Mouse (Mus musculus): ENCODE data around the gene Gnptab.

Gene Gnptab

DNA sequence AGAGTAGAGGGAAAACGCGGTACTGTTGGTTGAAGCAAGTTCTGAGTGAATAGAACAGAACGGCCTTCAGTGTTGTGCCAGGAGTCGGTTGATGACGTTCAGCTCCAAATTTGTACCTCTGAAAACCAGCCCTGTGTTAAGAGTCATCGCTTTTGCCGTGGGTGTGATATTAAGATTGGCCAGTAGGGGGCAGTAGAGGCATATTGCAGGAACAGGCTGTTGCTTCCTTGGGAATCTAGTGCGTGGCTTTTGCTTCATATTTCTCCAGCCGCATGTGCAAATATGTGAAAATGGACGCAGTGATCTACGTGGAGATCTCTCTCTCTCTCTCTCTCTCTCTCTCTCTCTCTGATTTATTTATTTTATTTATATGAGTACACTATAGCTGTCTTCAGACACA lies 2.2 kb upstream of the Gnptab start:
- peak; percentile 86 for DNase-seq (ENCODE audit: low read depth, low spot score)

DNA sequence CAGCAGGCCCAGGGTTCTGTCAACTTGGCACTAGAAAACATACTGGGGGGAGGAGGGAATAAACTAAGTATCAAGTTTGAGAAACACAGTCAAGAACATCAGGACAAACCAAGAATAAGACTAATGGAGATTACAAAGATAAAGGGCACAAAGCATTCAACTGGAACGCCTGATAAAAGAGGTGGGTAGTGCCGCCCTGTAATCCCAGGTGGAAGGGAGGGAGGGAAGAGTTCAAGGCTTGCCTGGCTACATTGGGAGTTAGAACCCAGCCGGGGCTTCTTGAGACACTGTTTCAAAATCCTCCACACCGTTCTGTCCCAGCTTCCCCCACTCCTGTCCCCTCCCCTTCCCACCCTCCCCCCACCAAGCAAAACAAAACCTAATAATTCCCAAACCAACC lies 1.3 kb upstream of the Gnptab start:
- DNase-seq (ENCODE audit: low read depth, low spot score) = no peak

DNA sequence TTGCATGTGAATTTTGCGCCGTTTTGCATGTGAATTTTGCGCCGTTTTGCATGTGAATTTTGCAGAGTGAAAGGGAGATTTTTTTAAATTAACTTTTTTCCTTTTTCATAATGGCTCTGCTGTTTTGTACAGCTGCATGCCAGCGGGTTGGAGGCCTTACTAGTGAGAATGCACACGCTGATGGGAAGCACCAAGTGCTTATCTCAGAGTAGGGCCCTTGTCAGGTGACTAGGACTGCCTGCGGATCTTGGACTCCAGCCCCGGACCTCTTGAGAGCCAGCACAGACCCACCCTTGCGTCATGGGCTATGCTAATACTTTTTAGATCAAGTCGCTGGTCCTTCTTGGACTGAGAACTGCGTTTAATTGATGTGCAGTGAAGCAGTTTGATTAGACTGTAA lies 1.1 kb downstream of the Gnptab start:
- DNase-seq (ENCODE audit: low read depth, low spot score) = peak; percentile 31

DNA sequence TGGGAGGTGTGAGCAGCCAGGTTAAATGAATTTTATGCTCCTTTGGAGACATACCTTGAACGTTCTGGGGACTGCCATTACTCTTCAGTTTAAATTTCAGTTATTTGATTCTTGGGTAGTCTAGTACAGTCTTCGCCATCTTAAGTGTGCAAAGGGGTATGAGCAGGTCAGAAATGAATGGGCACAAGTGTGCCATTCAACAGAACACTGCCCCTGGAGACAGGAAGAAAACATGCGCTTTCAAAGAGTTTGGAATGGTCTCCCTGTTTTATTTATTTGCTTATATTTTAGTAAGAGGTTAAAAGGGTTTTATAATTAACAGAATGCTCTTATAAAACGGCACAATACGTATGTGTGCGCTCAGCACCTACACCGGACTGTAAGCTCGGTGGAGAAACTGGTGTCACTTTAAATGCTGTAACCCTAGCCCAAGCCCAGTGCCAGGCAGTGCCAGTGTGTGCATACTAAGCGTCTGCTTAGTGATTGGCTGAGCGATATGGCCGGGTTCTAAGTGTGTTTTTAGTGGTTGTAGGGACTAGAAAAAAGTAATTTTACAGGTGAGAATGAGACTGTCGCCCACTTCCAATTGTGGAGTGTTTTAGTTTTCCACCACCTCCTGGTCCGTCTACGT lies 1.6 kb downstream of the Gnptab start:
- no peak for DNase-seq (ENCODE audit: low read depth, low spot score)

DNA sequence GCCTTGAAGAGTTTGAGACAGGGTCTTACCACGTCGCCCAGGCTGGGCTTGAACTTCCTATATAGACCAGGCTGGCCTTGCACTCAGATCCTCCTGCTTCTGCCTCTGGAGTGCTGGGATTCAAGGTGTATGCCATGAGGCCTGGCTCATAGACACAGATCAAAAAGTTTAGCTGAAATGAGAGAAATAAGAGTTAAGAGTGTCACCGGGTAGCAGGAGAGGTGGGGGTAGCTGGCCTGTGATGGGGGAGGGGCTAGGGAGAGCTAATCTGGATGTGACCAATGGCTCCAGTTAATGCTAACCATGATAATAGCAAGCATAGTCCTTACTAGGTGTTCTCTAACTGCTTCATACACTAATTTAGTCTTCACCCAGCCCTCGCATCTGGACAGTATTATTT lies 2.4 kb downstream of the Gnptab start:
- DNase-seq (ENCODE audit: low read depth, low spot score) = no peak

DNA sequence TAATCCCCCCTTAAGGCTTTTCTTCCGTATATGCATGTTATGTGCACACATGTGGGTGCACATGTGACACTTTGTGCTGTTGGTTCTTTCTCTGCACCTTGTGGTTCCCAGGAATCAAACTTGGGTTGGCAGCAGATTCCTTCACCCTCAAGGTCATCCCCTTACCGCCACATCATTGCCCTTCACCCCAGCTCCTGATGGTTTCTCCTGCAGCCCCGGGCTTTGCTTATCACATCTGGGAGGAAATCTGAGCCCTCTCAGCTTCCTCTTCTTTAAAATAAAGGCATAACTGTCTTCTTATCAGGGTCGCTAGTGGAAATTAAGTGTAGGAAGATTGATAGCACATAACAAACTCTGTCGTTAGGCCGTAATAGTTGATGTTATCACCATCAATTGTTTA lies 3.1 kb downstream of the Gnptab start:
- no peak for DNase-seq (ENCODE audit: low read depth, low spot score)

DNA sequence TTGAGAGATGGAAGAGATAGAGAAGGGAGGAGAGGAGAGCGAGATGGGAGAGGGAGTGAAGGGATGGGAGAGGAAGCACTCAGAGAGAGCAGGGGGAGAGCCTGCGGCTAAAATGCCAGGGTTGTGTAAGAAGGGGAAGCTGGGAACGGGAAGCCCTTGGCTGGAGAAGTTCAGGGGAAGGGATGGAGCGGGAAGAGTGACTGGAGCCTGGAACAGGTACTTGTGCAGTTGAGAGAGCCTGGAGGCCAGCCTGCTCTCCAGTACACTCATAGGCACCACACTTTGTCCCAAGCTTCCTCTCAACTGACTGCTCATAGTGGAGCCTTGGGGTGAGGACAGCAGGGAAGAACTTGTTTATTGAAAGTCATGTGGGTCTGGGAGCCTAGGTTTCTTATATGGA lies 4.5 kb downstream of the Gnptab start:
- DNase-seq (ENCODE audit: low read depth, low spot score) = no peak

DNA sequence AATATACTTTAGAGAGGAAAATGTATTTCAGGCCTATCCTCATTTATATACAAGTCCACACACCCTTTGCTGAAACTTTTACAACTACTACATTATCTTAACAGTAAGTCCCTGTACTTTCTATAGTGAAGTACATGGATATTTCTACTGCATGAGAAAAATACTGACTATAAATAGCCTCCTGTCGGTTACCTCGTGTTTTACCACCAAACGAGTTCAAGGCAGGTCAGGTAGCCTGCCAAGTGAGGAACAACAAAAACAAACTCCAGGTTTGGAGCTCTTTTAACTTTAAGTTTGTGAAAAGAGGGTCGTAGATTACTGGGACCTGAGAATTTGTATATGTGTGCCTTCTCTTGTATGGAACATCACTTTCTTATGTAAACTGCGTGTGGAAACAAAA lies 5.1 kb downstream of the Gnptab start:
- DNase-seq (ENCODE audit: low read depth, low spot score) = no peak

DNA sequence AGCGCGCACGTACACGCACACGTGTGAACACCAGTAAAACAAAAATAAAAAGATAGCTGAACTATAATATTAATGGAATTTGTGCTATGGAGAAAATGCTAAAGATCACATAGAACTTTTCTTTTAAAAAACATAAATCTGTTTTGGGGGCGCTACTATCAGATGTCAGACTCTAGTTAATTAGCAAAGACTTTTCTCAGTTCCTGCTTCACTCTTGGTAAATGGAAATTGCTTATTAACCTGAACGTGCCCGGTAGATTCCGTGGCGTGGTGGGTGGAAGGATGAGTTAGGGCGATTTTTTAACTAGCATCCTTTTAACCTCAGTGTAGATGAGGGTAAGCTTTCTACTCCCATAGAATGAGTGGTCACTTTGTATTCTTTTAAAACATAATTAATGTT lies 6.4 kb downstream of the Gnptab start:
- no peak for DNase-seq (ENCODE audit: low read depth, low spot score)

DNA sequence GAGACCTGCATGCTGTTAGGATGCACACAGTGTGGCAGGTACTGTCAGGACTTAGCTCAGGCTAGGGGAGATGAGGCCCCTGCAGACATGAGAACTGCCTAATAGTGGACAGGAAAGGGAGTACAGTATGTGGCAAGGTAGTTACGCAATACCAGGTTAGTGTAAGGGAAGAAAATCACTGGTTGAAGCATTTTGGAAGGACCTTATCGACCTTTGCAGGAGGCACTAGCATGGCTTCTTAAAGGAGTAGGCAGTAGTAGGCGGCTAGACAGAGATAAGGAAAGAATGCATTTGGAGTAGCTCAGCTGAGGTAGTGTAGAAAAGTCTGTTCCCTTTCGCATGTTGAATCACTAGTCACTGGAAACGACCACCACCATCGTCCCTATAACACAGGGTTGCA lies 6.8 kb downstream of the Gnptab start:
- no peak for DNase-seq (ENCODE audit: low read depth, low spot score)

DNA sequence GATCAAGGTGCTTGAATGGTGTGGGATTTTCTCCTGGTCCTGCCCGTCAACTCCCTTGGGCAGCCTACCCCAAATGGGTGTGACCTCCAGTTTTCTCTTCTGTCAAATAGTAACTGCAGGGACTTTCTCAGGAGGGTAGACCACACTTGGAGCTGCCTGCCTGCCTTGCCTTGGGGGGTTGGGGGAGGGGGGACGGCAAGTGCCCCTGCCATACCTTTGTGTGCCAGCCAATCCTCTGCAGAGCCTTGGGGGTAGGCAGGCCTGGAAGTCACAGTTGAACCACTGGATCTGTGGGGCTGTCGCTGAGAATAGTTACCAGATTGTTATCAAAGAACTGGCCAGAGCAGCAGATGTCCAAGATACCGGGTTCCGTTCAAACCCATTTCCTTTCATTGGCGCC lies 7.3 kb downstream of the Gnptab start:
- no peak for DNase-seq (ENCODE audit: low read depth, low spot score)

DNA sequence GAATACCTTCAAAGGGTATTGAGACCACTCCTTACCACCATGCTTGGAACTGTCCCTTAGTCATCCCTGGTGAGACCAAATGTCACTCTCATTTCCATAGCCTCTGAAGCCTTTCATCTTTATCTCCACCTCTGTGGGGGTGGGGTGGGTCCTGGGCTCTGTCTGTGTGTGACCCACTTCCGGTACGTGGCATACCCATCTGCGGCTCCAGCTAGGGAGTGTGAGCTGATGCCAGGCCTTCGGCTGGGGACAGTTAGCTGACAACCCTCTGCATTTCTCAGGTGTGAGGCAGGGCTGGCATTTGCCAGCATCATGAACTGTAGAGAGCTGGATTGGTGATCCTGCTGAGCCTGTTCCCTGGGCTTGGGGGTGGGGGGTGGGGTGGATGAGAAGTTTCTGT lies 10.6 kb downstream of the Gnptab start:
- no peak for DNase-seq (ENCODE audit: low read depth, low spot score)

DNA sequence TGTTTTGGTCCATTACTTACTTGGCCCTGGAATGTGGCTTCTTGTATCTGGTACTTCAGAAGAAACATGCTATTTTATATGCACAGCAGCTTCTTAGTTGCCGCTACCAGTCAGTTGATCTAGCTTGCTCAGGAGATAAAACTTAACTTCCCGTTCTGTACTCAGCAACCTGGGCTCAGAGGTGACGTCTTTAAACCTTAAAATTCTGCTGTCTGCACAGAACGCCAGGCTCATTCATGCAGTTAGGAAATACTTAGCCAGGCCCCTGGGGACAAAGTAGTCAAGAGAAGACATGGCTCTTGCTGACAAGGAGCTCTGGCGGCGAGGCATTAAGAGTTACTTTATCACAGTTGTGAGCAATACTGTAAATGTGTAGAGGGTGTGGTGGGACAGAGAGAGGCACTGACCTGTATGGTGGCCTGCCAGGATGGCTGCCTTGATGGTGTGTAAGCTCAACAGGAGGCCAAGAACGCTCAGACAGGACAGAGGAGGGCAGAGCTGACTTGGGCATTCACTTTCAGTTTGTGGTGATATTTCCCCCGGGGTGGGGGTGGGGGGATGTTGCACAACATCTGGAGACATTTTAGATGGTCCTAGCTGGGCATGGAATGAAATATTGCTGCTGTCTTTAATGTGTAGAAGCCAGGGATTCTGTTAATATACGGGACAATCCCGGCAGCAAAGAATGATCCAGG lies 11.3 kb downstream of the Gnptab start:
- no peak for DNase-seq (ENCODE audit: low read depth, low spot score)

DNA sequence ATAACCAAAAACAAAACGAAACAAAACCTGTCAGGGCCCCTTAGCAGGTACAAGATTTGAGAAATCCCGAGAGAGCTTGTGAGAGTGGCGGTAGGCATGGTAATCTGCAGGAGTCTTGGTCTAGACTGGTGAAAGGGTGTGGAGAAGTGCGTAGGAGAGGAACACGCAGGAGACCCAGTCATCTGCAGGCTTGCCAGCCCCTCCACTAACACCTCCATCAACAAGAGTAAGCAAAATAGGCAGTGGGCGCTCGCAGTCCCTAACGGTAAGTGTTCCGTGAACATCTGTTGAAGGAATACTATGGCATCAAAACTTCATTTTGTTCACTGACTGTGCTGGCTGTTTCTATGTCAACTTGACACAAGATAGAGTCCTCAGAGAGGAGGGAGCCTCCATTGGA lies 12.6 kb downstream of the Gnptab start:
- no peak for DNase-seq (ENCODE audit: low read depth, low spot score)

DNA sequence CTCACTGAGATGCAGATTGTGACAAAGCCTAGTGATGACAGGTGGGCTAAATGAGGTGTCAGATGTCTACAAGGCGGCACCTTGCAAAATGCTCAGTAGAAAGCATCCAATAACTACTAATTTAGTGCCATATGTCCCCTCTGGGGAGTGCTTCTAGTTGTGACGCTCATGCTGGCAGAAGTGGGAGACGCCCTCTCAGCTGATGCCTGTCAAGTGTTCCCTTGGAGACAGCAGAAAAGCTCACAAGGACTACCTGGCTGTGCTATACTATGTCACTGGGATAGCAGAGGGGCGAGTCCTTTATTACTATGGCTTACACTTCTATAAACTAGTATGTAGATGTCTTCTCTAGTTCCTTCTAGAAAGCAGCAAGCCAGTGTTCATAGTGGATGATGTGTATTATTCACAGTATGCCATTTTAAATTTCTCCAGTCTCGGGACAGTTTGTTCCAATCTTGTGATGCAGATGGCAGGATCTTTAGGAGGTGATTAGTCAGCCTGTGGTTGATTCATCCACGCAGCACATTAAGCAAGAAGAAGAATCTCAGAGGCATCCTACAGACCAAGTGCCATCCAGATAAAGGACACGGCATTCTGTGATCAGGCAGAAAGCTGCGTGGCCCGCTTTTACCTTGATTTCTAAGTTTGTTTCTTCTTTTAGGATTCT lies 13.4 kb downstream of the Gnptab start:
- DNase-seq (ENCODE audit: low read depth, low spot score) = no peak

DNA sequence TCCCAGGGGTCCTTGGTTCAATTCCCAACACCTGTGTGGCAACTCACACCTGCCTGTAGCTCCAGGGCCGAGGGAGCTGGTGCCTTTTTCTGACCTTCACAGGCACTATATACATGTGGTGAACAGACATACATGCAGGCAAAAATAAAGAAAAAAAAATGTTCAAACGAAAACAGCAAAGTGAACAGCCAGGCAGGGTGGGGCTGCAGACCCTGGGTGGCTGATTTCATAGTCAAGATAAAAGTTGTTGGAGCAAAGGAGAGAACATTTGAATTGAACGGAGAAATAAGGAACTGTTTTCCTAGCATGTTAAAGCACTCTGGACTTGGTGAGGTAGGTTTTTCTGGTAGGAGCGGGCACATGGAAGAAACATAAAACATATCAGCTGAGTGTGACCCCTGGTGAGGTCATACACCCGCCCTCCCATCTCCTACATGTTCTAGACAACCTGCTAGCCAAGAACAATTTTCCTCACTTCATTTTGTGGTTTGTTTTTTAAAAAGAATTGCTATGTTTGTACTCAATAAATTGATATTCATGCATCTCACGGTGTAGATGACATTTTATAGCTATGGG lies 19.8 kb downstream of the Gnptab start:
- DNase-seq (ENCODE audit: low read depth, low spot score) = no peak

DNA sequence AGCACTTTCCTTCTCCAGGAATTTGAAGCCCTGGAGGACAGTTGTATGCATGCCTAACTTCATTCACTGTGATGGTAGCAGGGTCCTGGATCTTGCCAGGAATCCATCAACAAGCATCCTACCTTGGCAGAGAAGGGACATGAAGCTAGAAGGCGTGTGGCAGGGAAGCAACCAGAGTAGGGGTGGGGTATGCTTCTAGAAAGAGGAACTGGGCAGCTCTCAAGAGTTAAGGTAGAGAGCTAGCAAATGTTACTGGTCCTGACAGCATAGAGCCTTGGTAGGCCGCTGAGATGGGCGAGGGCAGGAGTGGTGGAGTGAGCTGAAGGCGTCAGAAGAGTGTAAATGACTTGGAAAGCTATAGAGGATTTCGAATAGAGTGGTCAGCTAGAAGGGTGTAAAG lies 20.3 kb downstream of the Gnptab start:
- no peak for DNase-seq (ENCODE audit: low read depth, low spot score)

DNA sequence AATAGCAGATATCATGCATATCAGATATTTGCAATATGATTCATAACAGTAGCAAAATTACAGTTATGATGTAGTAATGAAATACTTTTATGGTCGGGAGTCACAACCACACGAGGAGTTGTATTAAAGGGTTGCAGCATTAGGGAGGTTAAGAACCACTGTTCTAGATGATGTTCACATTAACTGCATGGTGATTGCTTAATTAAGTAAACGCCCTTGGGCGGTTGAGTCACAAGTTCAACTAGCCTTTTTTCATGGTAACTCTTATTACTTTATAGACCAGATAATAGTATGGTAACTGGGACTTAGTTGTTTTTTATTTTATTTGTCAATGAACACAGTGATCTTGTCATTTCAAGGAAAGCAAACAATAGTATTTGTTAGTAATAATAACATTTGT lies 24.1 kb downstream of the Gnptab start:
- no peak for DNase-seq (ENCODE audit: low read depth, low spot score)

DNA sequence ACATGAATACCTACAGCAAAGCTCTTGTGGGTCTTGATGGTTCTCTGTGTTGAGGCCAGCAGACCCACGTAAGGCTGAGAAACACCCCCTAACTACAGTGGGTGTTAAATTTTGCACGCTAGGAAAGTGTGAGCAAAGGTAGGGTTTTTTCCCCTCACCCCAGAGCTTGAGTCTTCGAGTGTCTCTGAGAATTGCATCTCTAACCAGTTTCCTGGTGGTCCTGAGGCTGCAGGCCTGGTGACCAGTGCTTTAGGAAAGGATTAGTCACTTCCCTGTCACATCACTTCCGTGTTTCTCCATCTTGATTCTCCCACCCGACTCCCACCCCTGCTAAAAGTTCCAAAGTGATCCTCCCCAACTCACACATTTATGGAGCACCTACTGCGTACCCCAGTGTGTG lies 25.3 kb downstream of the Gnptab start:
- DNase-seq (ENCODE audit: low read depth, low spot score) = no peak

DNA sequence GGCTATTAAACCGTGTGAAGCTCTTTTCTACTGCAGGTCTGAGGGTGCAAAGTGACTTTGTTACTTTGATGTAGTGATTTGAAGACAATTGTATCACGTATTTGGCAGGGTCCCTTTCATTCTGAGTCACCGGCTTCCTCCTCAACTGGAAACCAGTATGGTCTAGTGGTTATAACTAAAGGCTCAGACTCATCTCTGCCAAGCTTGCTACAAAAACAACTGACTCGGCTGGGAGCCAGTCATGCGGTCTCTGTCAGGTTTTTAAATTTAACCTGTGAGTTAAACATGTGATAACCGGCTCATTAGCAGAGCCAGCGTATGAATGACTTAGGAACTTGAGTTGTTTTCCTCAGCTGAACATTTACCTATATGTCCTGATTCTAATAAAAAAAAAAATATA lies 26.9 kb downstream of the Gnptab start:
- no peak for DNase-seq (ENCODE audit: low read depth, low spot score)

DNA sequence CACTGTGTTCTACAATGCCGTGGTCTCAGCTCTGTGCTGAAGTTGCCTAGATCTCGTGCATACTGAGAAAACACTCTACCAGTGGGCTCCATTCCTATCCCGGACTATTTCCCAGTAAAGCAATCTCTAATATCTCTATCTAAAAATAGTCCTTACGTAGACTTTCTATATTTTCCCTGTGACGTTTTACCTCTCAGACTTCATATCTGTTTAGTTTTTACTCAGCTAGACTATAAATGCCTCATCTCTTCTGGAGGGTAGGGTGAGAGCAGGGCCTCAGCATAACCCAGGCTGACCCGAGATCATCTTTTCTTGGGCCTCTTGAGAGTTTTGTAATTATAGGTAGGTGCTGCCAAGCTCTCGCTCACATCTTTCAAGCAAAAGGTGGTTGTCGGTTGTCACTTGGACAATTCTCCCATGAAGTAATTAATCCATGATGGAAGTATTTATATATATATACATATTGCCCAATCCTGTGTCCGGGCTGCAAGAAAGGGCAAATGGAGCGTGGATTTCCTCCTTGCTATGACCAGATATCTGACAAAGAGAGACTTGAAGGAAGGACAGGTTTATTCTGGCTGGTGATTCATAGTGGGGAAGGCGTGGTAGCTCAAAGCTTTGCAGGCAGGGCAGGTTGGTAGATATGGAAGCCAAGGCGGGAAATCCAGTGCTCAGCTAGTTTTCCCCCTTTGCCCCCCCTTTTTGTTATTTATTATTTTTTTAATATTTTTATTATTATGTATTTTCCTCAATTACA lies 29.1 kb downstream of the Gnptab start:
- DNase-seq (ENCODE audit: low read depth, low spot score) = no peak

DNA sequence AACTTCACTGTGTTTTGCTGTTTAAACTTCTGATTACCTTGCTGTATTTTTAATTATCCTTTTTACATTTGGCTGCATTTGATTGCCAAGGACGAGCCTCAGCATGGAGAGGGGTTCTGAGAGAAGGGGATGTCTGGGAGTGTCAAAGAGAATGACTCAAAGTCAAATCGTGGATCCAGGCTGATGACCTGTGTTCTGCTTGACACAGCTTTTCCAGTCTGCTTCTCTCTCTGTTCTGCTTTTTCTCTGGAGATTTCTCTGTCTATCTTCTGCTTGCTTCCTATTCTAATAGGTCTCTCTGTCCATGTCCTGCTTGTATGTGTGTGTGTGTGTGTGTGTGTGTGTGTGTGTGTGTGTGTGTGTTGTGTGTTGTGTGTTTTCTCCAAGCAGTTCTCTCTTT lies 30.8 kb downstream of the Gnptab start:
- DNase-seq (ENCODE audit: low read depth, low spot score) = no peak

Data from ES-CJ7 (cell line).